Mouse (Mus musculus) MN1 (cell line): ENCODE data around the gene Sctr.

Source experiments
- DNase-seq: peaks from one replicate; pipeline ENCODE4 v3.0.0-alpha.2; 2016; ENCODE audit warnings: low spot score

Sctr gene

DNA sequence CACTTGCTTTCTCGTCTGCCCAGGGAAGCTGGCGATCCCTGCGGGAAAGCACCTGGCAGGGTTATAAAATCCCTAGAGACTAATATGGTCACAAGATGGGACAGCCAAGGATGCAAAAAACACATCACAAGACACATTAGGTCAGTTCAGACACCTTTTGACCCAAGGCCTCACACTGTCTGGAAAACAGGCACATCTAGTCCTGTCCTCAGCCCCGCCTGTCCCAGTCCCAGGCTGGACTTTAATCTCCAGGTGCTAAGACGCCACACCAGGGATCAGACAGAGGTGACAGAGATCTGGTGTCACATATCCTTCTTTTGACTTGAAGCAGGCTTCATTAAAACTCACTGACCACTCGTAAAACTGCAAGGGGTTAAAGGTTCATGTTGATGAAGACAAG is 63.5 kb downstream of the Sctr start:
- no peak for DNase-seq

DNA sequence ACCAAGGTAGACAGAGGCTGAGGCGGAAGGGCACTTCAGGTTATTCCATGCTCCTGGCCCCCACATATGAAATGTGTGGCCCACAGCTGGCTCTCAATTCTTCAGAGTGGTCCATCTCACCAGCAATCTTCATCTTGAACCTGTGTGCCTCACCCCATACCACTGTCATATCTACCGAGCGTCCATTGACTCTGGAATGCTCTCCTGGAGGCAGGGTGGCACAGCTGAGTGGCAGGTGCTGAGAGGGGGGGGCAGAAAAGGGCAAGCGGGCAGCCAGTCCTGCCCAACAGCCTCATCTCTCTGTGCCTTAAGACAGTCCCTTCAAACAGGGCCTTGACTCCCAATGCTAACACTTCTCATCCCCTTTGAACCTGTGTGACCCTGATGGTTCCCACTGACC is 64.4 kb downstream of the Sctr start:
- DNase-seq = no peak

DNA sequence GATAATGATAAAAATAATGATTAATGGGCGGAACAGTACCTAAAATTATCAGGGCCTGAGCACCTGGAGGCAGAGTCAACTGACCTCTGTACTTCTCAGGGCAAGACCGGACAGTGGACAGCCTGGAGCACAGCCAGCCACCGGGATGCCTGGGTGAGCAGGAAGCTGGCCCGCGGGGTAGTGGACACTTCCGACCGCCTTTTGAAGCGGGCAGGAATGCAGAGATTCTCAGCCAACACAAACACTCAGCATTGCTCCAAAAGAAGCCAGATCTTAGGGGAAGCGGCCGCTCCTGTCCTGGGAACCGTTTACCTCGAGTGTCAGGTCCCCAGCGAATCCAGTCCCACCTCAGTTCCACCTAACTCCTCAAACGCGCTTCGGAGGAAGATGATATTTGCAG is 66.2 kb downstream of the Sctr start:
- DNase-seq = no peak

DNA sequence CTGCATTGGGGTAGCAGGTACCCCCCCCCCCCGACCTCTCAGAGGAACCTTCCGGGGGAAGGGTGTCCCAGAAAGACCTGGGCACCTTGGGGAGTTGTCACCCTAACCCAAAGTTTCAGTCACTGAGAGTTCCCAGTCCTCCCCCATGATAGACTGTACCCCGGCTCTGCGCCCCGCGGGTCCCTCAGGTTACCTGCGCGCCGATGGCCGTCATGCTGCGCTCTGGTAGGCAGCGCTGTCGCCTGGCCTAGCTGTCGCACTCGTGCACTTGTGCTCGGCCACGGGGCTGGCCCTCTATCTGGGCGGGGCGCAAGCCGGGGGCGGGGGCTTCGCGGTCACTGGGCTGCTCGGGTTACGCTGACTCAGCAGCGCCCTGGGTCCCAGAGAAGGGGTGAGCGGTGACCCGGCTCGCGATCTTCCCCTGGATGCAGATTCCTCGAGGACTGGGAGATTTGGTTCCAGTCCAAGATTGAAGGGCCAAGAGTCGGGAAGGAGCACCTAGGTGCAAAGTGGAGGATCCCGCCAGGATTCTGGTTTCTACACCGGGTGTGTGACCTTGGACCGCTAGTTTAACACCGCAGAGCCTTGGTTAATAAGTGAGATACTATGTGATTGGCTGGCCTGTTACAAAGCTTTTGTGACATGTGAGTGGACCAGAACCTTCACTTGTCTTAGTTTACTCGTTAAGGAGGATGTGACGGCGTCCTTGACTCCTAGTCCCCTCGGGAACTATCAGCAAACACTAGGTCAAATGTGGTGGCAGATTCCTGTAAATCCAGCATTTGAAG is 67.0 kb downstream of the Sctr start, which contains the start of gene Tmem37:
Gene Tmem37, minus strand, starts transcription at position 556 of the 788 bp plus-strand sequence.
- DNase-seq = no peak

DNA sequence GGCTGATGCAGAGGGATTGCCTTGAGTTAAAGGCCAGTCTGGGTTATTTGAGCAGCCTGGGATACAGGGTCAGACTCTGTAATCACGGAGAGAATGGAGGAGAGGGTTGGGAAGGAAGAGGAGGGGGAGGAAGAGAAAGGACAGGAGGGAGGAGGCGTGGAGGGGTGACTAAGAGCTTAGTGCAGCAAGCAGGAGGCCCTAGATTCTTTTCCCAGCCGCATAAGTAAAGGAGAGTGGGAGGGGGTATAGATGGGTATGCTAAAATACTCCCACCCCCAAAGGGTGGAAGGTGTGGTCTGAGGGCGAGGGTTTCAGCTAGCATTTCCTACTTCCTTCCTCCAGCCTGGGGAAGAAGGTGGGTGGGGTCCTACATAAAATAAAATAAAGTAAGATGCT is 67.6 kb downstream of the Sctr start:
- no peak for DNase-seq

- DNase-seq = no peak
Measured at GRCm38 (mm10) chr1:120074931-120075330, 68.2 kb downstream of the Sctr start.

GRCm38 (mm10) chr1:120075507-120075906 is 68.8 kb downstream of the Sctr start:
- no peak for DNase-seq

- DNase-seq = no peak
Measured at GRCm38 (mm10) chr1:120077746-120078410, 71.2 kb downstream of the Sctr start.

GRCm38 (mm10) chr1:120080632-120081031 is 73.9 kb downstream of the Sctr start:
- no peak for DNase-seq

- no peak for DNase-seq
Measured at GRCm38 (mm10) chr1:120082957-120083585, 76.4 kb downstream of the Sctr start.

- DNase-seq = no peak
Measured at GRCm38 (mm10) chr1:120083921-120084517, 77.3 kb downstream of the Sctr start.

GRCm38 (mm10) chr1:120085696-120086095 is 79.0 kb downstream of the Sctr start:
- DNase-seq = no peak

DNA sequence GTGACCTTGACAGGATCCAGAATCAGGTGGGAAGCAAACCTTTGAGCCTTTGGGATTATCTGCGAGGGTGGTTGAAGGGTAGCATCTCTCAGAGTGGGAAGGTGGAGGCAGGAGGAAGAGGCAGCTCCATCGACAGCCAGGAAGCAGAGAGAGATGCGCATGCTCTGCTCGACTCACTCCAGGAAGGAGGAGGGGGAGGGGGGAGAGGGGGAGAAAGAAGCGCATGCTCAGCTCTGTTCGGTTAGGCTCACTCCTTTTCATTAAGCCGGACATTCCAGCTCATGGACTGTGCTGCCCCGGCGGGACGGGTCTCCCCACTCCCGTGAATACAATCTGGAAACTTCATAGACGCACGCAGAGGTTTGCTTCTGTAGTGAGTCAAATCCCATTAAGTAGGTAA is 80.0 kb downstream of the Sctr start:
- DNase-seq = no peak

GRCm38 (mm10) chr1:120089180-120089579 is 82.5 kb downstream of the Sctr start:
- DNase-seq = no peak

- DNase-seq = no peak
Measured at GRCm38 (mm10) chr1:120090880-120091570, 84.3 kb downstream of the Sctr start.

DNA sequence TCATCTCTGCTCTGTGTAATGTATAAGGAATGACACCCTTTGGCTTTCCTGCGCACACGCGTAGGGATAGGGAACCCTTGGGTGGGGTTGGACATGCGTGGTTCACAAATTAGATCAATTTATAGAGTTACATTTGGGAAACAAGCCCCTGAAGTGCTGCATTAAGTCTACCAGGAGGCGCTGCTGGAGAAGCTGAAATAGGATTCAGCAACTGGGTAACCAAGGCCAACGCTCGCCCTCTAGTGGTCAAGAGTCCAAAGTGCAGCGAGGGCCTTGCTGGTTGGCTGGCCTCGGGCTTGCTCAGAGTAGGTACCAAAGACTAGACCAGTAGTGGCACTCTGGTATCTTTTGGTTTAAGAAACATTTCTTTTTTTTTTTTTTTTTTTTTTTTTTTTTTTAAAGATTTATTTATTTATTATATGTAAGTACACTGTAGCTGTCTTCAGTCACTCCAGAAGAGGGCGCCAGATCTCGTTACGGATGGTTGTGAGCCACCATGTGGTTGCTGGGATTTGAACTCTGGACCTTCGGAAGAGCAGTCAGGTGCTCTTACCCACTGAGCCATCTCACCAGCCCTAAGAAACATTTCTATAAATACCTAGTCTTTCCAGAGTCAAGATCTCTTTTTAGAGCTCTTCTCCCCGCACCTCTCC is 86.9 kb downstream of the Sctr start:
- DNase-seq = peak; percentile 77

GRCm38 (mm10) chr1:120094920-120095319 is 88.2 kb downstream of the Sctr start:
- no peak for DNase-seq

GRCm38 (mm10) chr1:120098327-120098726 is 91.6 kb downstream of the Sctr start:
- peak; percentile 53 for DNase-seq

DNA sequence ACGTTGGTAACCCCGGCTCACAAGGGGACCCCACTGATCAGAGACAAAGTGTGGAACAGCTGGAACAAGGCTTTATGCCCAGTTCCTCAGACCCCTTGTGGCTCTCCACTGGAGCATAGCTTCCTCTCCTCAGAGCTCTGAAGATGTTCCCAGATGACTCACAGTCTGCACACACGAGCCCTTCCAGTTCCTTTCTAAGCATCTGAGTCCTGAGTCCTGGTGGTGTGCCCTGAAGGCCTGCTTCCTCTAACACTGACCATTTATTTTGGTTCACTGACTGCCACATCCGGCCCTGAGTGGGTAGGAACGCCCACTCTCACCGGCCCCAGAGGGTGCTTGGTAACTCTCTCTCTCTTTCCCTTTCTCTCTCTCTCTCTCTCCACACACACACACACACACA is 92.8 kb downstream of the Sctr start:
- DNase-seq = no peak

DNA sequence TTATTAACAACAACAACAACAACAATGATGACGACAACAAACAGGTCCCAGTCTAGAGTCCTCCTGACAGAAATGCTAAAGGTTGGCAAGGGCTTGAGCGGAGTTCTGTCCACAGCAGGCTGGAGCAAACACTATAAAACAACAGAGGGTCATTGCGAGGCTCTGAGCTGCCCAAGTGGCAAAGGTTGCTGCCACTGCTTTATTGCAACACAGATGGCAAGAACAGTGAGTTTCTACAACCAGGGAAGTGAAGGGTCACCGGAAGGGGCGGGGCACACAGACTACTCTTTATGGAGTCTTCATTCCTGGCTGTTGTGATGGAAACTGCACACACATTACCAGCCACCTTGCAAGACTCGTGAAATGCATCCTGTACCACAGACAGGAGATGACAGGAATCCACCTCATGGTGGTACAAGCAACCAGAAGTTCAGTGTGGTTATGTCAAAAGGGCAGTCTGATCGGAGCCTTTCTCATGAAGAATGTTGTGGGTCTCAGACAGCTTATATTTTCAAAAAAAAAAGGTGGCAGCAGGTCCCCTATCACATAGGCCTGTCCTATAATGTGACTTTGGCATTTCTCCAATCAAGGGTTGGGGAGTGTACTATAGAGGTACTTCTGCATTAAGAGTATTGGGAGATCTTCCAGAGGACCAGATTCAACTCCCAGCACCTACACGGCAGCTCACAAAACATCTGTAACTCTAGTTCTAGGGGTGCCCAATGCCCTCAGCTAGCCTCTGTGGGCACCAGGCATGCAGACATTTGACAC is 93.9 kb downstream of the Sctr start:
- no peak for DNase-seq

DNA sequence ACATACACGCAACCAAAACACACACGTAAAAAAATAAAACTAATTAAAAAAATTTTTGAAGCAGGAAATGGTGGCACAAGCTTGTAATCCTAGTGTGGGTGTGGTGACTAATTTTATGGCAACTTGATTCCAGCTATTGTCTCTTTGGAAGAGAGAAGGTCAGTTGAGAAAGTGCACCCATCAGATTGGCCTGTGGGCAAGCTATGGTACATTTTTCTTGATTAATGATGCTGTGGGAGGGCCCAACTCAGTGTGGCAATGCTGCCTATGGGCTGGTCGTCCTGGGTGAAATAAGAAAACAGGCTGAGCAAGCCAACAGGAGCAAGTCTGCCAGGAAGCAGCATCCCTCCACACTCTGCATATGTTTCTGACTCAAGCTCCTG is 94.5 kb downstream of the Sctr start:
- no peak for DNase-seq
